Mouse (Mus musculus): ENCODE results near the gene Map7d1. TPM values are rescaled to one million over a fixed set of nuclear protein-coding genes. Genes with fewer than 3 reads are reported as not detected.

The Map7d1 gene
- polyA plus RNA-seq, 1 experiment from 2014 or later: 27.2 TPM

DNA sequence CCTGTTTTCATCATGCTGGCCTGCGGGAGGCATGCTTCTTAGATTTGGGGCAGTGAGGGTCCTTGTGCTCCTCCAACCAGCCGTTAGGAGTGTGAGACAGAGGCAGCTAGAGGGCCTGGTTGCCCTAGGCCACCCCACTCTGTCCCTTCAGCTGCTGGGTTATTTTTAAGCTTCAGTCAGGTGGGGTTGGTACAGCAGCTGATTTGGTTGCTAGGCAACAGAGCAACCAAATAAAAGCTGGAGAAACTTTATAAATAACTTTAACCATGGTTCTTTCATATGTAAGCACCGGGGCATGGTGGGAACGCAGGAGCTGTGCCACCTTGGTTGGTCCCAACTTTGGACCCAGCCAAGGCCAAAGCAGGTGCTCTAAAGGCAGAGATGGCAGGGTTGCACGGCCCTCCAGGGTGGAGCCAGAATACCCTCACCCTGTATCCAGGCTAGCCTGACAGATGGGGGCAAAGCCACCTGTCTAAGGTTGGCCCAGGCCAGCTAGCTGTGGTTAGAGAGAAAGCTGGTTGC, 18.4 kb downstream of the Map7d1 start:
- ATAC-seq (peak; percentile 48), DNase-seq (ENCODE audit: low spot score) (peak; percentile 48)
- Histone ChIP-seq H3K27ac (ENCODE audit: low read length) (no peak overlapping the region), H3K4me3 (ENCODE audit: low read depth, low read length) (no peak overlapping the region), H3K27me3 (replicated peaks; ENCODE audit: insufficient read depth, low read length) (no peaks in the 10 kb centered on the region), H3K9ac (replicated peaks; ENCODE audit: low read depth) (no peak overlapping the region), H3K4me2 (replicated peaks; ENCODE audit: low read depth, low read length) (no peak overlapping the region), H3K36me3 (ENCODE audit: insufficient read depth, low read length) (peaks cover 67% of the 10 kb centered on the region), H3K4me1 (ENCODE audit: insufficient read depth, low read depth, low read length) (no peaks in the 10 kb centered on the region), H3K9me3 (ENCODE audit: low read length) (no peaks in the 10 kb centered on the region)
- WGBS: 61% methylated on average over 5 of the region's 5 CpGs
- TF ChIP-seq CTCF (IDR thresholded peaks at IDR 0.05) (0 out of 2 replicates have a peak, but pooled peaks have one; percentile 3), EP300 (IDR thresholded peaks at IDR 0.05) (no peak)

DNA sequence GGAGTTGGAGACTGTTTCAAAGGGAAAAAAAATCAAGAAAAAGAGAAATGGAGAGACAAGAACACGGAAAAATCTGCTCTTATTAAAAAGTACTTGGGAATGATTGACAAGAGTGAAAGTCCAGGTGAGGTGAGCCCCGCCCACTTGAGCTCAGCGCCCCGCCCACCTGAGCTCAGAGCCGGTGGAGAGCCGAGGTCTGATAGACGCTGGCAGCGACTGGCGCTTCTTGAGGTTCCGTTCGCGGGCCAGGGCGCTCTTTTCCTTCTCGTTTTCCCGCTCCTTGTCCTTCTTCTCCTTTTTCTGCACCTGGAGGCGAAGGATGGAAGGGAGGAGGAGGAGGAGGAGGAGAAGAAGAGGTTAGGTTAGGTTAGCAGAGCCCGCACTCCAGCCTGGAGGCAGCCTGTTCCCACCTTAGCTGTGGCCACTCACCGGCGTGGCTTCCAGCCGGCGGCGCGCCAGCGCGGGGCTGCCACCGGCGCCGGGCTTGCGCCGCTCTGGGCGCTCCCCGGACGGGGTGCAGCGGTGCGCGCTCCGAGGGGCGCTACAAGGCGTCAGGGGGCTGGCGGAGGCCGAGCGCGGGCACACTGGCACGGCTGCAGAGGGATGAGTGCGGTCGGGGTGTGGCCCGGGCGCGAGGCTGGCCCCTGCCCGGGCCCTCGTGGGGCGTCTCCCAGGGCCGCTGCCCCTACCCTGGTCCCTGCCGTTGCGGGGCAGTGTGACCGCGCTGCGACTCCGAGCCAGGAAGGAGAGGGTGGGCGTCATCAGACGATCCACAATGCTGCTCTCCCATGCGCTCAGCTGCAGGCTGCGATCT, 19.5 kb downstream of the Map7d1 start:
- H3K4me3 ChIP-seq (ENCODE audit: low read depth, low read length): 0 out of 2 replicates have a peak overlapping the region, but pooled peaks have one; percentile 8
- no peaks in the 10 kb centered on the region for H3K4me1 ChIP-seq (ENCODE audit: insufficient read depth, low read depth, low read length)
- no peaks in the 10 kb centered on the region for H3K9me3 ChIP-seq (ENCODE audit: low read length)
- ATAC-seq (peak; percentile 80), DNase-seq (ENCODE audit: low spot score) (peak; percentile 80)
- H3K27ac ChIP-seq (ENCODE audit: low read length): no peak overlapping the region
- no peaks in the 10 kb centered on the region for H3K27me3 ChIP-seq (replicated peaks; ENCODE audit: insufficient read depth, low read length)
- no peak for TF ChIP-seq EP300 (IDR thresholded peaks at IDR 0.05)
- 39% methylated on average over 61 of the region's 63 CpGs for WGBS
- H3K4me2 ChIP-seq (replicated peaks; ENCODE audit: low read depth, low read length): peak overlapping the region; percentile 58
- no peak overlapping the region for H3K9ac ChIP-seq (replicated peaks; ENCODE audit: low read depth)
- peaks cover 71% of the 10 kb centered on the region for H3K36me3 ChIP-seq (ENCODE audit: insufficient read depth, low read length)

DNA sequence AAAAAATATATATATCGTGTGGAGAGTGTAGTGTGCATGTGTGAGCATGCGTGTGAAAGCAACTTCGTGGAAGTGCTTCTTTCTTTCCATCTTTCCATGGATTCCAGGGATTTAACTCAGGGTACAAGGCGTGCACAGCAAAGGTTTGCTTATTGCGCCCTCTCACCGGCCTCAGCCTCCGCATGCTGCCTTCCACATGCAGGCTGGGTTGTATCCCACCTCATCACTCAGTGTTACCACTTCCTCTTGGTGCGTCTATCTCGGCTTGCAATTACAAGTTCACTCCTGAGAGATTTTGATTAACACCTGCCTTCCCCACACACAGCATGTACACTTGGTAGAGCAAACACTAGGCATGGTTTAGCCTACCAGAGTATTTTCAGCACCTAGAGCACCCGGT, 21.0 kb downstream of the Map7d1 start:
- Histone ChIP-seq H3K9ac (replicated peaks; ENCODE audit: low read depth) (no peak overlapping the region), H3K4me2 (replicated peaks; ENCODE audit: low read depth, low read length) (no peak overlapping the region), H3K9me3 (ENCODE audit: low read length) (no peaks in the 10 kb centered on the region), H3K27ac (ENCODE audit: low read length) (no peak overlapping the region), H3K4me3 (ENCODE audit: low read depth, low read length) (no peak overlapping the region), H3K36me3 (ENCODE audit: insufficient read depth, low read length) (peaks cover 70% of the 10 kb centered on the region), H3K27me3 (replicated peaks; ENCODE audit: insufficient read depth, low read length) (no peaks in the 10 kb centered on the region), H3K4me1 (ENCODE audit: insufficient read depth, low read depth, low read length) (no peaks in the 10 kb centered on the region)
- no peak for ATAC-seq
- no peak for DNase-seq (ENCODE audit: low spot score)
- TF ChIP-seq EP300 (IDR thresholded peaks at IDR 0.05) (no peak), CTCF (IDR thresholded peaks at IDR 0.05) (no peak)
- 76% methylated on average over 10 of the region's 10 CpGs for WGBS

DNA sequence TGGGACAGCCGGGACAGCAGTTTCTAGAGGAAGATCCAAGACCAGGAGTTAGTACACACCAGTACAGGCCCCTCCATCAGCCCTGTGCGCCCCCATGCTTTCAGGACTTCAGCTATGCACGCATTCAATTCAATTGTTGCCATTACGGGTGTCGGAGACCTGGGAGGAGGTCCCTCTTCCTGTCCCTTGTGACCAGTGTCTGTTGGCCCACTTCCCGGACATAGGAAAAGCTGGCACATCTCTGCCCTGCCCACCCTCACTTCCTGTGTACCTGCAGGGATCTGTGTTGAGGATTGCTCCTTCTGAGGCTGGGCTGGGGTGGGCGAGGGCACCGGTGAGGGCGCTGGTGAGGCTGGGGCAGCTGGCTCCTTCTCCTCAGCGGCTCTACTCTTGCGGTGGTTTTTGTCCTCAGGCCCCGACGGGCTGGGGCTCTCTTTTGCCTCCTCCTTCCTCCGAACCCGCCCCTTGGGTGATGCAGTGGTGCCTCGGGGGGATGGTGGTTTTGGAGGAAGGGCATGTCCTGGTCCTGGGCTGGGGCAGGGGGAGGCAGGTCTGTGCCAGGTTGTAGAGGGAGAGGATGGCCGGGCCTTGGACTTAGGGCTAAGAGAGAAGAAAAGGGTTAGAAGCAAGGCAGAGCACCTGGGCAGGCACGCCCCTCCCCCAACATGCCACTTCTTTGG, 21.5 kb downstream of the Map7d1 start:
- TF ChIP-seq EP300 (IDR thresholded peaks at IDR 0.05) (peak; percentile 56), CTCF (IDR thresholded peaks at IDR 0.05) (no peak)
- DNase-seq (ENCODE audit: low spot score) (peak; percentile 41), ATAC-seq (peak; percentile 64)
- no peak overlapping the region for H3K27ac ChIP-seq (ENCODE audit: low read length)
- no peaks in the 10 kb centered on the region for H3K9me3 ChIP-seq (ENCODE audit: low read length)
- WGBS: 65% methylated on average over 18 of the region's 18 CpGs
- no peaks in the 10 kb centered on the region for H3K4me1 ChIP-seq (ENCODE audit: insufficient read depth, low read depth, low read length)
- no peak overlapping the region for H3K9ac ChIP-seq (replicated peaks; ENCODE audit: low read depth)
- peaks cover 64% of the 10 kb centered on the region for H3K36me3 ChIP-seq (ENCODE audit: insufficient read depth, low read length)
- no peak overlapping the region for H3K4me3 ChIP-seq (ENCODE audit: low read depth, low read length)
- no peaks in the 10 kb centered on the region for H3K27me3 ChIP-seq (replicated peaks; ENCODE audit: insufficient read depth, low read length)
- H3K4me2 ChIP-seq (replicated peaks; ENCODE audit: low read depth, low read length): no peak overlapping the region

DNA sequence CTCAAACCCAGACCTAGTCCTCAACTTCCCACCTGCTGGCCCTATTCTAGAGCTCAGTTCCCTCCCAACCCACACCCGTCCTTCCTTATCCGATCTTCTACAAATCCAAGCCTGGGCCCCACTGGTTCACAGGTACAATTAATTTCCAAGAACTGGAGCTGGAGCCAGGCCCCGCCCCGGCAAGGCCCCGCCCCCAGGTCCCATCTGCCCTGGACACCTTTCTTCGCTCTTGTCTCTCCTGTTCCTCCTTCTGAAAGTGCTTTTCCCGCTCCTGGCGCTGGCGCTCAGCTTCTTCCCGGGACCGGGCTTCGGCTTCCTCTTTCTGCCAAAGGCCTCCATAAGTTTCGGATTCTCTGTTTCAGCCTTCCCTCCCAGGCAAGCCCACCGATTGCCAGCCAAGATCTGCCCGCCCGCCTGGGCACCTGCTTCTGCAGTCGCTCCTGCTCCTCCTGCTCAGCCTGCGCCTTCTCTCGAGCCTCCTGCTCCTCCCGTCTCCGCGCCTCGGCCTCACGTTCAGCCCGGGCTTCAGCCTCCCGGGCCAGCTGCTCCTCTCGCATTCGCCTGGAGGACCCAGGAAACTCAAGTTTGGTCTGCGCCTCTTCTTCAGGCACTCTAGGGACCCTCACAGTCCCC, 22.4 kb downstream of the Map7d1 start:
- H3K4me1 ChIP-seq (ENCODE audit: insufficient read depth, low read depth, low read length): no peaks in the 10 kb centered on the region
- no peaks in the 10 kb centered on the region for H3K9me3 ChIP-seq (ENCODE audit: low read length)
- 92% methylated on average over 29 of the region's 29 CpGs for WGBS
- no peak overlapping the region for H3K4me2 ChIP-seq (replicated peaks; ENCODE audit: low read depth, low read length)
- ATAC-seq: no peak
- no peak overlapping the region for H3K9ac ChIP-seq (replicated peaks; ENCODE audit: low read depth)
- DNase-seq (ENCODE audit: low spot score): no peak
- H3K27ac ChIP-seq (ENCODE audit: low read length): no peak overlapping the region
- H3K27me3 ChIP-seq (replicated peaks; ENCODE audit: insufficient read depth, low read length): no peaks in the 10 kb centered on the region
- no peak overlapping the region for H3K4me3 ChIP-seq (ENCODE audit: low read depth, low read length)
- peaks cover 57% of the 10 kb centered on the region for H3K36me3 ChIP-seq (ENCODE audit: insufficient read depth, low read length)
- TF ChIP-seq EP300 (IDR thresholded peaks at IDR 0.05): no peak

DNA sequence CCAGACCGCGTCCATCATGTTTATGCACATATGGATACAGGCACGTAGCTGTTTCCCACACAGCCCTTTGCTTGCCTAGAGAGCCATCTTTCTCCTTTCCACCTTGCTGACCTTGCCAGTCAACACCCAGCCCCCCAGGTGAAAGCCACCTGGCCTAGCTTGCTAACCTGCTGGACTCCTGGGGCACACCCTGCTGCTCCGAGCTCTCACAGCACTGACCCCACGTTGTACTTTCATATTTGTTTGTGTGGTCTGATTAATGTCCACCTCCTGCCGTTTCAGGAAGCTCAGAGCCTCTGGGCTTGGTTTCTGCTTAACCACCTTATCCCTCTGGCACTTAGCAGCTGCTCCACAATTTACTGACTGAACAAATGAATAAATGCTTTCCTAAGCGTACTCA, 26.2 kb downstream of the Map7d1 start:
- Histone ChIP-seq H3K4me2 (replicated peaks; ENCODE audit: low read depth, low read length) (no peak overlapping the region), H3K36me3 (ENCODE audit: insufficient read depth, low read length) (peaks cover 31% of the 10 kb centered on the region), H3K27me3 (replicated peaks; ENCODE audit: insufficient read depth, low read length) (no peaks in the 10 kb centered on the region), H3K4me3 (ENCODE audit: low read depth, low read length) (no peak overlapping the region), H3K27ac (ENCODE audit: low read length) (no peak overlapping the region), H3K9me3 (ENCODE audit: low read length) (no peaks in the 10 kb centered on the region), H3K4me1 (ENCODE audit: insufficient read depth, low read depth, low read length) (0 out of 2 replicates have a peak, but pooled peaks cover 3% of the 10 kb centered on the region), H3K9ac (replicated peaks; ENCODE audit: low read depth) (no peak overlapping the region)
- ATAC-seq: no peak
- 59% methylated on average over 7 of the region's 7 CpGs for WGBS
- DNase-seq (ENCODE audit: low spot score): no peak
- TF ChIP-seq CTCF (IDR thresholded peaks at IDR 0.05): no peak
- no peak for TF ChIP-seq EP300 (IDR thresholded peaks at IDR 0.05)
